Mouse (Mus musculus) adrenal gland, postnatal 4 days (tissue): Measurements from ENCODE around the gene Opn3. TPM values are rescaled to one million over a fixed set of nuclear protein-coding genes. Genes with fewer than 3 reads are reported as not detected.

Experiments used
- DNase-seq, 2 experiments: peaks; one replicate each; pipeline ENCODE4 v3.0.0; 2021 to 2022; ENCODE audit warnings: low spot score in 2 of 2, mixed read lengths in 2 of 2
- long read RNA-seq, 2 experiments: library from polyadenylated mRNA; stranded (forward); transcript quantifications; one replicate each; pipeline ENCODE4 v2.0.0; 2021
- total RNA-seq, 2 experiments: library from RNA; stranded (reverse); gene quantifications; 2 replicates each; pipeline ENCODE4 v1.2.3; 2021

Gene Opn3
- total RNA-seq = 1 to 10 TPM; 6.3 to 7.9 TPM
- long read RNA-seq, experiment 1, transcript Opn3-201 (4 exons, 1,913 nt) = major isoform, 15 of 15 reads
- long read RNA-seq, experiment 1, partial matches to known transcripts = 0 of 15 reads
- long read RNA-seq, experiment 1, other reads (novel, unspliced or antisense) = 0 of 15 reads
- long read RNA-seq, experiment 2, transcript Opn3-201 (4 exons, 1,913 nt) = major isoform, 16 of 20 reads
- long read RNA-seq, experiment 2, partial matches to known transcripts = 0 of 20 reads
- long read RNA-seq, experiment 2, other reads (novel, unspliced or antisense) = 4 of 20 reads

DNA sequence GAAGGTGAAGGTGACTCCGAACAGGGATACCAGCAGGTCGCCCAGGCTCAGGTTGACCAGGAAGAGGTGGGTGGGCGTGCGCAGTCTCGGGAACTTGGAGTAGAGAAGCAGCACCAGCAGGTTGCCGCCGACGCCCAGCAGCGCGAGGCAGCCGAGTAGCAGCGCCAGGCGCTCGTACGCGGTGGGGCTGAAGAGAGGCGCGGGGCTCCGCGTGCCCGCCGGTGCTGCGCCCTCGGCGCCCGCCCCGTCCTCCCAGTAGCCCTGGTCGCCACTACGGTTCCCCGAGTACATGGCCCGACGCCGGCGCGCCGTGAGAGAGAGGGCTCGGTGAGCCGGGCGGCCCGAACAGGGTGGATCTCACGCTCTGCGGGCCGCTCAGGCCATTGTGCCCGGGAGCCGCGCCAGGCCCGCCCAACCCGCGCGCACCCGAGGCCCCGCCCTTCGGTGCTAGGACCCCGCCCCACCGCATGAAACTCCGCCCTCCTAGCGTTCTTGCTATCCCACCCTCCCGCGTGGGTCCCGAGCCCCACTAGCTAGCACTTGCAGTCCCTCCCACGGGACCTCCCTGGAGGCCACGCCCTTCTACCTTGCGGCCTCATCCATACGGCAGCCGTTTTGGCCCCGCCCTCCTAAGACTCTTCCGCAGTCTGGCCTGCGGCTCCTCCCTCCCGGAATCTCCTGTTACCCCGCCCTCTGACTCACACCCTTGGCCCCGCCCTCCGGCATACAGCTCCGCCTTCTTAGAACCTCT, at the start of gene Opn3, which contains the start of gene Chml:
Opn3 (minus strand) TSS at position 531 of the 751 bp plus-strand sequence.
Chml (minus strand) TSS at position 656 of the 751 bp plus-strand sequence.
- DNase-seq = peak; percentile 91 to 96

DNA sequence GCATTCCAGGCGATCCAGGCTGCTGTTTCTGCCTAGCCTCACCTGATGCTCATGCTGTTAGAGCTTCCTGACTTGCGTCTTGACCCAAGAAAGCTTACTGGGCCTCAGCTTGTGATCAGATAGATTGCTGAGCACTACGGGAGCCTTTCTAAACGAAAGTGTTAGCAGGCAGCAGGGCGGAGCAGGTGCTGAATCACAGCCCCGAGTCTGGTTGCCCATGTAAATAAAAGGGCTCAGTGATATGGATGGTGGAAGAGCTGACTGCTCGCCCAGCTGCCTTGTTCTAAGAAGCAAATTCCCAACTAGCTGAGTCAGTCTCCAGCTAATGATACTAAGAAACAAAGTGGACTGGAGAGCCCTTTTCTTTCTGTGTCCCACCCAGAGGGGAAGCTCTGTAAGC, 33.2 kb upstream of the Opn3 start:
- no peak for DNase-seq

DNA sequence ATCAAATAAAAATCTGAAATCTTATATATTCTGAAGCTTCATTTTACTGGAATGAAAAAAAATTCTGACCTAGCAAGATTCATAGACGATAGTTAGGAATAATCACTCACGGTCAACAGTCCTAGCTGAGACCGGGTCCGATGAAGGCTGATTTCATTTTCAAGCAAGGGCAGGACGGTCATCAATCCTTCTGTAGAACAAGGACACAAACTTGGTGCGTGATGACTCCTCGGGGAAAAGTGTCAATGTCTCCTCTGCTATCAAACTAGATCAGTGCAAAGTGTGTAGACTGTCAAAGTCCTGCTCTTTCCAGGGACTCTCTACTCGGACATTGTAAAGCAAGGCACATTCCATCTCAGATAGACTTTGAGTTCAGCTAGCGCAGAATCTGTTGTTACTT, 24.3 kb upstream of the Opn3 start:
- no peak for DNase-seq

DNA sequence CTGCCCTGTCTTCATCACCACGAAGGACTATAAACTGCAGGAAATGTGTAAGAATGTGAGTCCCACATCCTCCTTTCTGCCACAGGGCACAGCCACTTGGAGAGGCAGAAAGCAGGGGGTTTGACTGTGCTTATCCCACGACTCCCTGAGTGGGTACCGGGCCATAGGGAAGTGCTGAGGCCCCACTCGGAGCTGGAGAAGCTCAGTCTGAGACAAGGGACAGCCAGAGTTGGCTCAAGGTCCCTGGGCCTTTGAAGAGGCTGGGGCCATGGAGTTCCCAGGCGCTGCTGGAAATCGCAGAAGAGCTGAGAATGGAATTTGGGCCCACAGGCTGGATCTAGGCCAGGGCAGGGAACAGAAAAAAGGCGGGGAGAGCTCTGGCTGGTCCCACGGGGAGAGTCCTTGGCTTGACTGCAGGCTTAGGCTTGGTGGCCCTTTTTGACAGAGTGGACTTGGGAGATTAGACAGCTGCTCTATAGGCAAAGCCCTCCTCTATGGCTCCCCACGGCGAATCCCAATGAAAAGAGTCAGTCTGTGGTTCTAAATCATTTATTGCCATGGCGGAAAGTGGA, 19.8 kb upstream of the Opn3 start:
- peak in 1 of 2 experiments; percentile 8 for DNase-seq

DNA sequence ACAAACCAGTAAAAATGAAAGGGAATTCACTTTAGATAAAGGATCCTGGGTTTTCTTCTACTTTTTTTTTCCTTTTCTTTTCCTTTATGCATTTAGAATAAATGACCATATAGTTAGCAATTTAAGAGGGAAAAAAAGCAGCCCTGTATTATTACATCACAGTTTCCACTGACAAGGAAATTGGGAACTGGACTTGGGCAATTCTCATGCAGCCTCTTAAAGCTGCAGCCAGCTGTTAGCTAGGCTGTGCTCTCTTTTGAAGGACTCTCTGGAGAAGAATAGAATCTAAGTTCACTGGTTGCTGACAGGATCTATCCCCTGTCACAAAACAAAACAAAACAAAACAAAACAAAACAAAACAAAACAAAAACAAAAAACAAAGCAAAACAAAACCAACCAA, 15.4 kb upstream of the Opn3 start:
- DNase-seq = no peak

DNA sequence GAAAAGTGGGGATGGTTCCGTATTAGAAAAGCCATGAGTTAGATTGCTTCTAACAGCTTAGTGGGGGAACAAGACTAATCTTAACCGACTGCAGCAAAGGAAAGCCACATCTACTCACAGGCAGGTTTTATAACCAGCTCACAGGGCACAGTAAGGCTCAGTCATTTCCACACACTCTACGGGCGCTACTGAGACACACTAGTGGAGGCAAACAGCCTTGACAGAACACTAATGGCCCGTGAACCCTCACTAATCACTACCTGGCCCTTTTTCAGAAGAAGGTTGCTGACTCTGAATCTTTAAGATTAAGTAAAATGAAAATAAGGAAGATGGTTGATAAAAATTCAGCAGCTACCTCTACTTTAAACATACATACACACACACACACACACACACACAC, 15.0 kb upstream of the Opn3 start:
- no peak for DNase-seq

DNA sequence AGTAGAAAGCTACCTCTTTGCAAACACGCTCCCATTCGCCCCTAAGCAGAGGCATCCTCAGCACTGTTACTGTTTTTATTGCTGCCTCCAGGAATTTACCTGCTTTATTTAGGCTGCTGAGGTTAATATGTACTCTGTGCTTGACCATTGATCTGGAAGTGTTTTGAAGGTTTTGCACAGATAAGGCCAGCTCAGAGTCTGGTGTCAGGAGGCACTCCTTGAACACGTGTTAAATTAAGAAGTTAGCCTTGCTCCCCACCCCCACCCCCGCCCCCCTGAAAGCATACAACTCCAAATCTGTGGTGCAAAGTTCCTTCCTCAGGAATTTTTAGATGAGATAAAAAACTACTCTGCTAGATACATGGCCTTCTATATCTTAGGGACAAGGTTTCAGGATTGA, 8.6 kb upstream of the Opn3 start:
- no peak for DNase-seq

DNA sequence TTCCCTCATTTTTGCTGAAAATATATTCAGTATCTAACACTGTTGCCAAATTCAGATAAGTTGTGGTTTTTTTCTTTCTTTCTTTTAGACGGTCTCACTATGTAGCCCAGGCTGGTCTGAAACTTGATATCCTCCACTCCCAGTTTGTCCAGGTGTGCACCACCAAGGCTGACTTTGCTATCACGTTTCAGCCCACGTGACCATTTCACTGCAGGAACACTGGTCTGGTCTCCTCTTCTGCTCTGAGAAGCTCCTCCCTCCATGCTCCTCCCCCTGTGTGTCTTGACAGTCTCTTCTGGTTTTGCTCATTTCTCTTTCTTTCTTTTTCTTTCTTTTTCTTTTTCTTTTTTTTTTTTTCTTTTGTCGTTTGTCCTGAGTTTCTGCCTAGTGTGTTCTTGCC, 7.2 kb upstream of the Opn3 start:
- no peak for DNase-seq

DNA sequence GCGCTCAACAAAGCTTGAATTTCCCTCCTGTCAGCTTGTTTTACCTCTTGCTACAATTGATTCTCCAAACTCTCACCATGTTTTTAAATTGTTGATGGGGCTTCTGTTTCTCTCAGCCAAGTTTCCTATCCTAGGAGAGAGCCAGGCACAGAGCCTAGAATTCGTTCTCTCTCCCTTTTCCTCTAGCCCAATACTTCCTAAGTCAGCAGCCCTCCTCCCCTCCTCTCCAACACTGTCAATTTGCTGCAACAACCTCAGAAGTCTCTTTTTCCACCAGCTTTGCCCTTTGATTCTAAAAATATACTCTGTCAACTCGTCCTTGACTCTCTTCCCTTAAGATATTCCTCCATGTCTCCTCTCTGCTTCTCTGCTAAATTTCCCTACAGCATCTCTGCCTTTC, 6.8 kb upstream of the Opn3 start:
- DNase-seq = no peak

DNA sequence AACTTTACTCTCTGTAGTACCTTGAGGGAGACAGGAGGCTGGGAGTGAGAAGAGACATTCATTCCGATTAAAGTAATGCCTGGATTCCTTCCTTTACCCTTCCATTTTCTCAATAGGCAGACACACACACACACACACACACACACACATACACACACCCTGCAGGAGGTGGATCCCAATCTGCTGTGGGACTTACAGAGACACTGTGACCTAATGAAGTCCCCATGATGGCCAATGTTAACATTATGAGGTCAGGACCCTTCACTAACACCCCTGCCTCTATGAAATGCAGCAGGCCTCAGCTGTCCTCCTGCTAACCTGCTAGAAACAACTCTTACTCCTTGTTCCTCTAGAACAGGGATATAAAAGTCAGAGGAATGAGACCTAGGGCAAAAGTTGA, 5.7 kb upstream of the Opn3 start, which contains the start of gene Wdr64:
Wdr64 (plus strand) TSS at position 301 of the 400 bp plus-strand sequence.
- no peak for DNase-seq

DNA sequence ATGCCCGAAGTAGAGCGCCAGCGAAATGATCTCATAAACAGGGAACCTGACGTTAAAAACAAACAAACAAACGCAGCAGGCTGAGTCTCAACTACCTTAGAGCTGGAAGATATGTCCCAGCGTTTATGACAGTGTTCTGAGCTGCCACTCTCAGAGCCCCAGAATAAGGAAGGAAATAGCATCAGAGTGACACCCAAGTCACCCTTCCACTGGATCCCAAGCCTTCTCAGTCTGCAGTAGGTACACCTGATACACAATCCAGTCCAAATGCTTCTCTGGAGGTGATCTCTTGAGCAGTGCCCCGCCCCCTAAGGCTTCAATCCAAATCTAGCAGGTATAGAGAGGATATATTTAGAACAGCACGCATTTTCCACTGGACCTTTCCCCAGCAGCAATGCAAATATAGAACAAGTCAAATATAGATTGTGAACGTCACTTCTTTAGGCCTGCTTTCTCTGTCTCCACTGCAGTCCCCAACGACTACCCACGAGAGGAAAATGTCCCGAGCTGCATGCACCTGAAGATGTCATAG, 919 bp upstream of the Opn3 start:
- no peak for DNase-seq

DNA sequence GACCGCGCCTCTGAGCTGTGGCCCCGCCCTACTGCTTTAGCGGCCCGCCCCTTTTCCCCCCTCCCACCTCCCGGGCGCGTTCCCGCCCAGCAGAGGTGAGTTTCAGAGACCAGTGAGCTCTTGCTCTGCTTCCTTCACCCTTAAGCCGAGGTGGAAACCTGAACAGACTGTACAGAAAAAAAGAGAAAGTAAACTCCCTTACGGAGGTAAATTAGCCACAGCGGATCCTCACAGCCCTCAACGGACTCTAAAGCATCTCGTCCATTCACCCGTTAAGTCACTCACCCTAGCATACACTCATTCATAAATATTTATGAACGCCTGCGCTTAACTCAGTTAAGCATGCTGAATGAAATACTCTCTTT, 403 bp upstream of the Opn3 start:
- no peak for DNase-seq

DNA sequence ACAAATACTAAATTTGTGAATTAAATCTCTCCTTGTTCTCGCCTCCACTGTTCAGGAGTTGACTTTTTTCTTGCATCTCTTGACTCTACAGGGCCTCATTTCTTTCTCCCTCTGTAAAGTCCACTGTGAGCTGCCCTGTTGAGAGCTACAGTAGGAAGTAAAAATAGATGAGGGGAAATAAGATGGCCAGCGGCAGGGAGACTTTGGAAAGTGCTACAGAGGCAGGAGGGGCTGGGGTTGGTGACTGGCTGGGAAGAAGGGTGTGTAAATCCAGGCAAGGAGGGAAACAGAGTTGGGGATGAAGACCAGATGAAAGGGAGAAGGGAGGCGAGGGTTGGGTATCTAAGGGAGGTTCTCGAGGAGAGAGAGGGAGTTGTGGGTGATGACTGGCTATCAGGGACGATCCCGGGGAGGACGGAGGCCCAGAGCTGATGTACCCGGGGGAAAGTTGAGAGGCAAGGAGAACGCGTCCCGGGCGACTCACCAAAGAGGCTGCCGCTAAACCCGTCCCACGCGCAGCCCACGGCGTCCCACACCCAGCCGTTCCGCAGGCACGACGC, 810 bp downstream of the Opn3 start:
- DNase-seq = peak in 1 of 2 experiments; percentile 6

DNA sequence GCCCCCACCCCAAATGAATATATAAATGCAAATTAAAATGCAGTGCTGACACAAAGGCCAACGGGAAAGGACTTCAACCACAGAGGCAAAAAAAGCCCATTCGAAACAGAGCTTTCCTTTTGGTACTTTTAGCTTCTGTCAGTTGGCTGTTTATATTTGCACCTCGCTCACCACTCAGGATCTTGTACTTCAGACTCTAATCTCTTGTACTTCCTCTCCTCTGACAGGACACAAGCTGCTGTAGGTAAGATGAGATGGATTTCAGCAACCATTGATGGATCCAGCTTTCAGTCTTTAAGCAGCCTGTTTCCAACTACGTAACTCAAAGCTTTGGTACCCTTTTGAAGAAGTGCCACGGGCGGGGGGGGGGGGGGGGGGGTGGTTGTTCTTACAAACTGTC, 11.6 kb downstream of the Opn3 start:
- DNase-seq = no peak

DNA sequence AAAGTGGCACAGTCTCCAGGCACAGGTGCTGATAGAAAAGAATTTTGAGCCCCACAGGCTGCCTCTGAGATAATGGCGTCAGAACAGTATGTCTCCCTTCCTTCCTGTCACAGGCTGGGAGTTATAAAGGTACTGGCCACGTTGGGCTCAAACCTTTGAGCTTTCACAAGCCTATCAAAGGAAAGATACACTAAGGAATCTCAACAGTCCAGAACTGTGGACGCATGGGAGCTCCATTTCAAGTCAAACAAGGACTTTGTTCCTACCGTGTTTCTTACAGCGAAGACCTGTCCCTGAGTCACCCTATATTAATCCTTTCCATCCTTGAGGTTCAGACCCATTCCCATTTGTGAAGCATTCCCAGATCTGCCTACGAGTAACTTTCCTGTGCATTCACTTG, 15.1 kb downstream of the Opn3 start:
- no peak for DNase-seq

DNA sequence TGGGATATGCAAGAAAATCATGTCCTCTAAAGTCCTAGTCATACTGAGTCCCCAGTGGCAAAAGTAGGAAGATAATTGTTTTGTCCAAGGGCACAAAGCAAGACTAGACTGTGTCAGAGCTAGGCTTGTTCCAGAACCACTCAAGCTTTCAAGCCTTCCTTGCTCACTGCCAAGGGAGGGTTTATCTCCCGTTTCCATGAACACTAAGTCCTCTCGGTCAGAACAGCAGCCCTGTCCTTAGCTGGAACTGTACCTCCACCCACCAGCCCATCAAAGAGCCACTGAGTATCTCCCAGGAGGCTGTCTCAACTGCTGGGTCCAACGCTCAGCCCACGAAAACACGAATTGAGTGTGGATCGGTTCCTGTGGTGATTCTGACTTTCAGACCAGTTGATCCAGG, 17.5 kb downstream of the Opn3 start:
- no peak for DNase-seq

DNA sequence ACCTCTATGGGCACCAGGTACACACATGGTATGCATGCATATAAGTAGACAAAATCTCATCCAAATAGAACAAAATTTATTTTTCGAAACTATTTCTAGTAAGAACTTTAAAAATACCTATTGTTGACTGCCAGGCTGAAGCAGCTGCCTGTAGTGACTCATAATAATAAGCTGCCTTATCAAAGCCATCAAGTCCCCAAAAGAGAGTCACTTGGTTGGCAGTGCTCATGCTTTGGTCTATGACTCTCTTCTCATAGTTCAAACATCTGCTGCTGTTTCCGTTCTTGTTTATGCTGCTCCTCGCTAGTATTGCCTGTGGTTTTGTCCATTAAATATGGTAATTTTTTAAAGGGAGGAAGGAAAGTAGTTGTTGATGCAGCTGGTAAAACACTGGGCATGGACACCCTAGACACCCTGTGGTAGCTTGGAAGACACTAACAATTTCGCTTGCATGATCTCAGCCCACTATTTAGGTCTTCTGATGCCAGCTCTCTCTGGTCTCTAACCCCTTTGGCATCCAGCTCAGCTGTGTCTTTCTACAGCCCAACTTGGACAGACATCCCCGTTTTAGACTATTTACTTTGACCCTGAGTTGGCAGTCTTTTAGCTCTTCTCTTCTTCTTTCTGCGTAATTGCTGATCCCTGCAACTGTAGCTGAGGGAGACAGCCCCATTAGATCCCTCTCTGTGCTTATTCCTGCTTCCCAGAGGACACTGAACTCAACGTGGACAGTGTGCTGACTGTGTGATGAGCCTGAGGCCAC, 18.8 kb downstream of the Opn3 start:
- no peak for DNase-seq

DNA sequence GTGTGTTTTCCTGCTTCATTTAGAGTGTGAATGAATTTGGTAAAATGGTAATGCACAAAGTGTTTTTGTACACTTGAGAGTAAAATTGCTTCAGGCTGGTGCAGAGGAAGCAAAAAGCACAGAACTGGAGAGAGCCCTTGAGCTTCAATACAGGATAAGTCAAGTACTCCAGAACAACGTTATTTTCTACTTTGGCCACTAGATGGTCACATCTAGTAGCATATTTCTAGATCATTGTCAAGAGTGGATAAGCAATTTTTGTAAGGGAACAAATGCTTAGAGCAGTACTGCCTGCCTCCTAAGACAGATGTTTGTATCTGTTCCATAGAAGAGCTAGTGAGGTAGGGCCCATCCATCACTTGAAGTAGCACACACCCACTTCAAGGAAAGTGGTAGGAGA, 20.9 kb downstream of the Opn3 start:
- no peak for DNase-seq

DNA sequence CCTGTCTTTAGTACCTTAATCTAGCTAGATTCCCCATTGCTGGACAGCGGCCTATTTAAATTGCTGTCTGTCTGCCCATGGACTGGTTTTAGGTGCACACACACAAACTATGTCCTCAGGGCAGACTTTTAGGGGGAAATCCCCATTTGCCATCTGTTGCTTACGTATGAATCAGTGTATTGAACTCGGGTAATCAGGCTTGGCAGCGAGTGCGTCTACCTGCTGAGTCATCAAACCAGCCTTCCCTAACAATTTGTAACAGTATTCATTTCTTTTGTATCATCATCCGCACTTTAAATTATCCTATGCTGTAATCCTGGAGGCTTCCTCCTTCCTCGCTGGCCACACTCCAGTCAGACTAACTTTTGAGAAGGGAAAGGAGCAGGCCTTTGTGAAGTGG, 22.5 kb downstream of the Opn3 start:
- no peak for DNase-seq

DNA sequence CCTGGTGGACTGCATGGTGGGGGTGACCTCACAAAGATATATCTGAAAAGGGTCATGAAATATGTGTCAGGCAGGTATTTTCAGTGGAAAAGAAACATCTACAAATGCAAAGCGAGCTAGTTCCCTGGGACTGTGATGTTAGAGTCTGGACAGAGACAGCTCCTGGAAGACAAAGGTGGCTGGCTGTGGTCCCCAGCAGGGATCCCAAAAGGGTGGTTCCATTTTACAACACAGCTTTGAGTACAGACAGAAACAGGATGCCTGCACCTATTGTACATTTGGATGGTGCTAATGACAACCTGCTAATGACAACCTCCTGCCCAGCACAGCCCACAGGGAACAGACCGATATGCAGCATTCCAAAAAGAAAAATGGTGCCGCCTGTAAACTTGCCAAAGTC, 23.1 kb downstream of the Opn3 start:
- no peak for DNase-seq
